Mouse (Mus musculus) CH12.LX (cell line): Measurements from ENCODE around the gene Sh2d7. TPM values are rescaled to one million over a fixed set of nuclear protein-coding genes. Genes with fewer than 3 reads are reported as not detected.

ENCODE experiments used
- DNase-seq: peaks from one replicate; pipeline ENCODE4 v3.0.0-alpha.2; 2013; ENCODE audit errors: extremely low read depth
- H3K27ac ChIP-seq: 2 replicates; pipeline ENCODE4 v1.5.1; 2012; ENCODE audit warnings: low read depth, mild to moderate bottlenecking, control low read depth, moderate library complexity; ENCODE audit not compliant: insufficient read depth
- H3K27me3 ChIP-seq: replicated peaks from 2 replicates; pipeline ENCODE3; 2012; ENCODE audit warnings: inconsistent platforms
- H3K36me3 ChIP-seq, 2 experiments: replicated peaks in 1 of 2; 2 replicates each; pipeline versions ENCODE3 to v1.6.1; 2012; ENCODE audit warnings: inconsistent platforms in 1 of 2, low read length in 1 of 2, mild to moderate bottlenecking in 1 of 2, mixed read lengths in 1 of 2, moderate library complexity in 1 of 2; ENCODE audit not compliant: control insufficient read depth in 1 of 2, insufficient read depth in 1 of 2
- H3K4me1 ChIP-seq, 2 experiments: 2 replicates each; pipeline ENCODE4 v1.6.1; 2012; ENCODE audit warnings: inconsistent platforms in 1 of 2, moderate library complexity in 1 of 2; ENCODE audit not compliant: insufficient read depth in 2 of 2, control insufficient read depth in 1 of 2
- H3K4me2 ChIP-seq: 2 replicates; pipeline ENCODE4 v1.6.1; 2012; ENCODE audit warnings: low read depth, mild to moderate bottlenecking, control low read depth; ENCODE audit not compliant: poor library complexity, insufficient read depth, severe bottlenecking
- H3K4me3 ChIP-seq, 3 experiments: fragments of 150-350 bp in 1 of 3; sonication (generic) in 1 of 3; replicated peaks in 1 of 3; 2 replicates each; pipeline versions ENCODE3 to v1.5.1; 2011 to 2012; ENCODE audit warnings: low read depth in 2 of 3, low read length in 2 of 3, mild to moderate bottlenecking in 2 of 3, moderate library complexity in 2 of 3, control low read depth in 1 of 3, improper control_type of control experiment in 1 of 3, inconsistent platforms in 1 of 3, mixed read lengths in 1 of 3; ENCODE audit not compliant: poor library complexity in 1 of 3
- H3K79me2 ChIP-seq: replicated peaks from 2 replicates; pipeline ENCODE4 v1.6.1; 2012; ENCODE audit warnings: mild to moderate bottlenecking, moderate library complexity; ENCODE audit not compliant: control insufficient read depth, poor library complexity, insufficient read depth, severe bottlenecking; ENCODE audit errors: extremely low read depth
- H3K9ac ChIP-seq: 2 replicates; pipeline ENCODE4 v1.6.1; 2012; ENCODE audit warnings: low read depth, mild to moderate bottlenecking, control low read depth, moderate library complexity; ENCODE audit not compliant: insufficient read depth
- H3K9me3 ChIP-seq: replicated peaks from 2 replicates; pipeline ENCODE3; 2012; ENCODE audit warnings: low read length, inconsistent platforms, mixed read lengths
- CHD1 ChIP-seq: IDR thresholded peaks from 2 replicates; pipeline ENCODE4 v1.6.1; 2012; ENCODE audit warnings: low read depth, low read length, improper control_type of control experiment, inconsistent platforms
- ELF1 ChIP-seq: IDR thresholded peaks from 2 replicates; pipeline ENCODE4 v1.6.1; 2014; ENCODE audit warnings: low read depth, mild to moderate bottlenecking, inconsistent platforms, low read length, improper control_type of control experiment
- EP300 ChIP-seq: IDR thresholded peaks from 2 replicates; pipeline ENCODE4 v1.6.1; 2011; ENCODE audit warnings: low read length, improper control_type of control experiment
- GABPA ChIP-seq: IDR thresholded peaks from 2 replicates; pipeline ENCODE4 v1.6.1; 2012; ENCODE audit warnings: low read depth, low read length, improper control_type of control experiment, inconsistent platforms; ENCODE audit not compliant: insufficient replicate concordance
- IRF4 ChIP-seq: IDR thresholded peaks from 2 replicates; pipeline ENCODE4 v1.6.1; 2014; ENCODE audit warnings: low read depth, mild to moderate bottlenecking, inconsistent platforms, low read length, improper control_type of control experiment
- JUN ChIP-seq: IDR thresholded peaks from 2 replicates; pipeline ENCODE4 v1.6.1; 2011; ENCODE audit warnings: low read depth, mild to moderate bottlenecking, low read length, improper control_type of control experiment, moderate library complexity; ENCODE audit not compliant: insufficient read depth
- MAFK ChIP-seq: IDR thresholded peaks from 2 replicates; pipeline ENCODE4 v1.6.1; 2011; ENCODE audit warnings: low read length, improper control_type of control experiment; ENCODE audit not compliant: insufficient replicate concordance
- MAX ChIP-seq: IDR thresholded peaks from 2 replicates; pipeline ENCODE4 v1.6.1; 2011; ENCODE audit warnings: low read length, improper control_type of control experiment
- MAZ ChIP-seq: IDR thresholded peaks from 2 replicates; pipeline ENCODE4 v1.6.1; 2012; ENCODE audit warnings: low read depth, mild to moderate bottlenecking, inconsistent platforms, low read length, improper control_type of control experiment, moderate library complexity
- NELFE ChIP-seq: IDR thresholded peaks from 2 replicates; pipeline ENCODE4 v1.6.1; 2011; ENCODE audit warnings: low read depth, low read length, improper control_type of control experiment
- SIN3A ChIP-seq: IDR thresholded peaks from 2 replicates; pipeline ENCODE4 v1.6.1; 2012; ENCODE audit warnings: low read length, improper control_type of control experiment, inconsistent platforms
- SMC3 ChIP-seq: IDR thresholded peaks from 2 replicates; pipeline ENCODE4 v1.6.1; 2011; ENCODE audit warnings: low read depth, low read length, improper control_type of control experiment
- TBP ChIP-seq: conservative IDR thresholded peaks from 2 replicates; pipeline ENCODE4 v1.6.1; 2011; ENCODE audit warnings: low read depth, low read length, improper control_type of control experiment
- USF2 ChIP-seq: conservative IDR thresholded peaks from 2 replicates; pipeline ENCODE4 v1.6.1; 2011; ENCODE audit warnings: low read depth, low read length, improper control_type of control experiment
- ZC3H11A ChIP-seq: IDR thresholded peaks from 2 replicates; pipeline ENCODE4 v1.6.1; 2012; ENCODE audit warnings: low read depth, mild to moderate bottlenecking, inconsistent platforms, low read length, improper control_type of control experiment
- ZKSCAN1 ChIP-seq: IDR thresholded peaks from 2 replicates; pipeline ENCODE4 v1.6.1; 2012; ENCODE audit warnings: low read depth, inconsistent platforms, low read length, improper control_type of control experiment, borderline replicate concordance
- dilution Hi-C: fragments of 300-500 bp; cut with MboI; formaldehyde crosslinking; loops from 2 replicates; pipeline ENCODE4 v1.14.3; 2020; ENCODE audit warnings: low sequenced_read_pairs; ENCODE audit not compliant: extremely low pct_unique_long_range_greater_than_20kb, extremely low pct_ligation_motif_present
- in situ Hi-C: fragments of 300-500 bp; cut with MboI; formaldehyde crosslinking; loops from 3 replicates; pipeline ENCODE4 v1.14.3; 2019; ENCODE audit warnings: low sequenced_read_pairs, low pct_ligation_motif_present, low pct_unique_long_range_greater_than_20kb, mixed read lengths
- polyA plus RNA-seq: library from polyadenylated mRNA; unstranded; fragments of >175 nt; gene quantifications from 2 replicates; pipeline ENCODE4 v1.2.1, GENCODE M21; 2012; ENCODE audit warnings: low read depth; ENCODE audit not compliant: insufficient read length
- total RNA-seq, 2 experiments: library from RNA; depleted of rRNA; stranded (reverse); fragments of 300-350 nt in 1 of 2; fragments of >200 nt in 1 of 2; gene quantifications; 2 replicates each; pipeline ENCODE4 v1.2.3; 2012 to 2014

Gene Sh2d7
- total and polyA plus RNA-seq, 3 experiments: 0.56 to 0.83 (median 0.81) TPM

DNA sequence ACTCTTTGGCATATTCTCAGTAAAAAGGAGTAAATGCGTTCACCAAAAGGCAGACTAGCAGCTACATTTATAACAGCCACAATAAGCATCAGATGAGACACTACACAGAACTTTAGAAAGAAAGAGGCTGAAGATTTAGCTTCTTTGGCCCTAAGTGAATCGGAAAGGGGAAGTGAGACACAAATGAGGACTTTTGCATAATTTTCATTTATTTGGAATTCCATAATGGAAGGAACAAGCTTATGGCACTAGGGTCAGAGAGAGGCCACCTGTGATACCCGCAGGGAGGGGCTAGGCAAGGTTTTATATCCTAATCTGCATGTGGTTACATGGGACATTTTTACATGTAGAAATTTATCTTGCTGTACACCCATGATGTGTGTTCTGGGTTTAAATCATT lies 1.3 kb upstream of the Sh2d7 start:
- DNase-seq: peak; percentile 65
- in situ Hi-C loops (no loop called here), dilution Hi-C loops (no loop called here)

GRCm38 (mm10) chr9:54538244-54538643 lies 540 bp upstream of the Sh2d7 start:
- no peak for TF ChIP-seq IRF4
- TF ChIP-seq JUN: no peak
- TF ChIP-seq MAFK: peak; percentile 90
- H3K4me2 ChIP-seq: no peak overlapping the region
- H3K4me3 ChIP-seq: no peak overlapping the region
- dilution Hi-C loops (no loop called here), in situ Hi-C loops (no loop called here)
- no peaks in the 10 kb centered on the region for H3K79me2 ChIP-seq
- H3K9ac ChIP-seq: no peak overlapping the region
- H3K36me3 ChIP-seq: no peaks in the 10 kb centered on the region
- no peaks in the 10 kb centered on the region for H3K9me3 ChIP-seq
- no peak for DNase-seq
- H3K27ac ChIP-seq: no peak overlapping the region
- H3K4me1 ChIP-seq: peaks cover 25 to 97% of the 10 kb centered on the region in 2 experiments
- no peaks in the 10 kb centered on the region for H3K27me3 ChIP-seq

More for the DNA sequence above, 1.3 kb upstream of the Sh2d7 start:
- TF ChIP-seq USF2 (no peak), CHD1 (no peak), MAZ (no peak), MAX (no peak), NELFE (no peak), GABPA (no peak), TBP (0 out of 2 replicates have a peak, but pooled peaks have one; percentile 11), ZKSCAN1 (no peak), SIN3A (no peak), ZC3H11A (no peak), IRF4 (peak; percentile 62), ELF1 (no peak), EP300 (peak; percentile 66), SMC3 (no peak)
- H3K9ac ChIP-seq: no peak overlapping the region
- H3K4me3 ChIP-seq: no peak overlapping the region
- H3K27me3 ChIP-seq: no peaks in the 10 kb centered on the region
- no peaks in the 10 kb centered on the region for H3K9me3 ChIP-seq
- no peak overlapping the region for H3K27ac ChIP-seq
- no peak overlapping the region for H3K4me2 ChIP-seq
- no peaks in the 10 kb centered on the region for H3K36me3 ChIP-seq
- peaks cover 21 to 97% of the 10 kb centered on the region in 2 experiments for H3K4me1 ChIP-seq
- no peaks in the 10 kb centered on the region for H3K79me2 ChIP-seq
